Mouse (Mus musculus) adrenal gland, postnatal 25 days (tissue): ENCODE results near the gene Tmem127. TPM values are rescaled to one million over a fixed set of nuclear protein-coding genes. Genes with fewer than 3 reads are reported as not detected.
"Not testable (repeated sequence)": the region's sequence is repeated elsewhere in the genome, so short reads cannot be mapped to it uniquely, and the experiment has no call there.

Experiments
- DNase-seq: peaks from one replicate; pipeline ENCODE4 v3.0.0; 2021; ENCODE audit warnings: mixed read lengths
- long read RNA-seq: library from polyadenylated mRNA; stranded (forward); transcript quantifications from one replicate; pipeline ENCODE4 v2.0.0, GENCODE M21; 2021
- total RNA-seq: library from RNA; stranded (reverse); gene quantifications from 2 replicates; pipeline ENCODE4 v1.2.3, GENCODE M21; 2021

Gene Tmem127
- total RNA-seq = 72.3 and 79.3 TPM in 2 replicates
- long read RNA-seq, full-length matches to known transcripts = 4 of 26 reads
- long read RNA-seq, partial matches to known transcripts = 1 of 26 reads
- long read RNA-seq, other reads (novel, unspliced or antisense) = 21 of 26 reads

- peak; percentile 97 for DNase-seq
These were observed at the start of gene Tmem127, which contains the start of gene Ciao1 for GRCm38 (mm10) chr2:127247592-127248333. Gene Tmem127 (plus strand): TSS chr2:127247908. Gene Ciao1 (minus strand): TSS chr2:127247816.

DNA sequence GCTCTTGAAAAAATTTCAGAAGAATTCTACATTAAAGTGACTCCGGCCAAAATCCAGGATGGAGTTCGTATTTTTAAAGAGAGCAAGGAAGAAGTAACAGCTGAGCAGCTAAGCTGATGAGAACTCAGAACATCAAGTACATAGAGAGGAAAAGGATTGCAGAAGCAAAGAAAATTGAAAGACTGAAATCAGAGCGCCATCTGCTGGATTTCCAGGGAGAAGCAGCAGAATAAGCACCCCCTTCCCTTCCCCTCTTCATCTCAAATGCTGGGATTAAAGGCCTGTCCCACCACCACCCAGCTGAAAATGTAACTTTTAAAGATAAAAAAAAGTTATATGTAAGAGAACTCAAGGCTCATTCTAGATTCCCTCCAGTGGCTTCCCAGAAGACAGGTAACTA lies 42.8 kb upstream of the Tmem127 start:
- peak; percentile 47 for DNase-seq

GRCm38 (mm10) chr2:127205936-127206335 lies 41.8 kb upstream of the Tmem127 start:
- not testable (repeated sequence) for DNase-seq

DNA sequence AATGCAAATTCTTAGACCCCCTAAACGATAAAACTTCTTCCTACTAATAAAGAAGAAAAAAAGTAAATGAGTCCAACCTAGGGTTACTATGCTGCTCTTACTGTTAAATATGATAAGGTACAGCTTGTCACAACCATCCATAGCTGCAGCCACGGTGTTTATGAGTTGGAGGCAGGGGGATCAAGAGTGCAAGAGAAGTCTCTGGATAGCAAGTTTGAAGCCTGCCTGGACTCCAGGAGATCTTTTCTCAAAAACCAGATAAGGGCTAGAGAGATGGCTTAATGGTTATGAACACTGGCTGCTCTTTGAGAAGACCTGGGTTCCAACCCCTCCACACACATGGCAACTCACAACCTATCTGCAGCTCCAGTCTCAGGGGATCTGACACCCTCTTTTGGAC lies 40.8 kb upstream of the Tmem127 start:
- DNase-seq = no peak

GRCm38 (mm10) chr2:127207547-127208451 lies 39.9 kb upstream of the Tmem127 start, which contains the start of the genes 1810024B03Rik and Snrnp200:
Gene 1810024B03Rik (minus strand): TSS chr2:127208280.
Gene Snrnp200 (plus strand): TSS chr2:127208386.
- peak; percentile 89 for DNase-seq

GRCm38 (mm10) chr2:127208452-127208769 lies 39.3 kb upstream of the Tmem127 start:
- no peak for DNase-seq

DNA sequence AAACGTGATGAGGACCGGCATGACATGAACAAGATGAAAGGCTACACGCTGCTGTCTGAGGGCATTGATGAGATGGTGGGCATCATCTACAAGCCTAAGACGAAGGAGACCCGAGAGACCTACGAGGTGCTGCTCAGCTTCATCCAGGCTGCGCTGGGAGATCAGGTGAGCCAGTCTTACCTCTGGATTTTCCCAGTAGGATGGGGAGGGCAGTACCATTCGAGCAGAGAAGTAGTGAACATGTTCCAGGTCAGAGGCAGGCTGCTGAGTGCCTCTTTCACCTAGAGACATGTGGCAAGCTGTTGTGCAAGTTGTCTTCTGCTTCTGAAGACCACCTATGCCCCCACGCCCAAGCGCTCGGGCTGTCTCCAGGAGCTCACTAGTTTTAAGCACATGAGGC lies 37.0 kb upstream of the Tmem127 start:
- no peak for DNase-seq

DNA sequence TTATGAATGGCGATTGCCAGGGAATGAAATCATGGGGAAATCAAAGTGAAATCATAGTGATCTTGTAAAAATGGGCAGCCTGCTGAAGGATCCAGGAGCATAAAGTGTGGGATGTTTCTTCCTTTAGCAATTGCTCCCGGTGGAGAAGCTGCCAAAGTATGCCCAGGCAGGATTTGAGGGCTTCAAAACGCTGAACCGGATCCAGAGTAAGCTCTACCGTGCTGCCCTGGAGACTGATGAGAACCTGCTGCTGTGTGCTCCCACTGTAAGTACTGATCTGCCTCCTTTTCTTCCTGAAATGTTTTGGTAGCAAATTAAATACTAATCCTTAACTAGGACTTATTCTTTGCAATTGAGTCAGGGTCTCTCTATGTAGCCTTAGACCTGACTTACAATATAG lies 30.0 kb upstream of the Tmem127 start:
- DNase-seq = no peak

DNA sequence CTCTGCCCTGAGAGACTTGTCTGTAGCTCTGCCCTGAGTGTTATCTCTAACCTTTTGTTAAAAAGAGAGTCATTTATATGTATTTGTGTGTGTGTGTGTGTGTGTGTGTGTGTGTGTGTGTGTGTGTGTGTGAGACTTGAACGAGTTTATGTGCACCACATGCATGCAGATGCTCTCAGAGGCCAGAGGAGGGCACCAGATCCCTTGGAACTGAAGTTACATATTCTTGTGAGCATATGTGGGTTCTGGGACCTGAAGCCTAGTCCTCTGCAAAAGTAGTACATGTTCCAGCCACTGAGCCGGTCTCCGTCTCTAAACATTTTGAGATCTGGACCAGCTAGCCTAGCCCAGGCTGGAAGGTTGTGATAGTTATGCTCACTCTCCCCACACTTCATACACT lies 22.4 kb upstream of the Tmem127 start:
- no peak for DNase-seq

DNA sequence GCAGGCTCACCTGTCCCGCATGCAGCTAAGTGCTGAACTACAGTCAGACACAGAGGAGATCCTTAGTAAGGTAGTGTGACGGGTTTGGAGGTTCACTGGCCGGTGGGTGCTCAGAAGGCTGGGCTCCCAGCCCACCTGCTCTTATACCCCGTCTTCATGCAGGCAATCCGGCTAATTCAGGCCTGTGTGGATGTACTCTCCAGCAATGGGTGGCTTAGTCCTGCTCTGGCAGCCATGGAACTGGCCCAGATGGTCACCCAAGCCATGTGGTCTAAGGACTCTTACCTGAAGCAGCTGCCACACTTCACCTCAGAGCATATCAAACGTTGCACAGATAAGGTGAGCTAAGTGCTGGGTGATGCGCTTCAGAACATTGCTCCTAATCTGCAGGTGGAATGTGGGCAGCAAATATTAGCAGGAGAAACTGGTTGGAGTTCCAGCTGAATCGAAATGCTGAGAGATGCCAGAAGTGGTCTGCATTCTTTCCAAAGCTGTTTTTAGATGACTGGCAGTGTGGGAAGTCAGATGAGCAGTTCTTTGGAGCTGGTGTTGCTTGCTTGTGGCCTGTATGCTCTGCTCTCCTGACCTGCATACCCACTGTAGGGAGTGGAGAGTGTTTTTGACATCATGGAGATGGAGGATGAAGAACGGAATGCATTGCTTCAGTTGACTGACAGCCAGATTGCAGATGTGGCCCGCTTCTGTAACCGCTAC lies 9.7 kb upstream of the Tmem127 start:
- DNase-seq = no peak

DNA sequence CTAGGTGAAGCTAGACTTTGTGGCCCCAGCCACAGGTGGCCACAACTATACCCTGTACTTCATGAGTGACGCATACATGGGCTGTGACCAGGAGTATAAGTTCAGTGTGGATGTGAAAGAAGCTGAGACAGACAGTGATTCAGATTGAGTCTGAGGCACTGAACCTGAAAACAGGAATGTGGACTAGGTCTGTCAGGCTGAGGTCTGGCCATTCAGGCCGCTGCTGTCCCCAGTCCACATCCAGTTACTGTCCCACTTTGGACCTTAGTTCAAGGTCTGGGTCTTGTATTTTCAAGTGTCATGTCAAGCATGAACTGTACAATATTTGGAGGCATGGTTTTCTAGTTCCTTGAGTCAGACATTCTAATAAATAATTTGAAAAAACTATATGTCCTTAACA lies 7.6 kb upstream of the Tmem127 start:
- no peak for DNase-seq

GRCm38 (mm10) chr2:127248334-127249004 lies 761 bp downstream of the Tmem127 start:
- DNase-seq = peak; percentile 49

GRCm38 (mm10) chr2:127250291-127251008 lies 2.7 kb downstream of the Tmem127 start:
- DNase-seq = no peak

- no peak for DNase-seq
These were observed 3.7 kb downstream of the Tmem127 start for GRCm38 (mm10) chr2:127251457-127251856.

GRCm38 (mm10) chr2:127251880-127252527 lies 4.3 kb downstream of the Tmem127 start:
- peak; percentile 26 for DNase-seq

- no peak for DNase-seq
These were observed 5.1 kb downstream of the Tmem127 start for GRCm38 (mm10) chr2:127252787-127253186.

GRCm38 (mm10) chr2:127254604-127255134 lies 7.0 kb downstream of the Tmem127 start:
- no peak for DNase-seq

DNA sequence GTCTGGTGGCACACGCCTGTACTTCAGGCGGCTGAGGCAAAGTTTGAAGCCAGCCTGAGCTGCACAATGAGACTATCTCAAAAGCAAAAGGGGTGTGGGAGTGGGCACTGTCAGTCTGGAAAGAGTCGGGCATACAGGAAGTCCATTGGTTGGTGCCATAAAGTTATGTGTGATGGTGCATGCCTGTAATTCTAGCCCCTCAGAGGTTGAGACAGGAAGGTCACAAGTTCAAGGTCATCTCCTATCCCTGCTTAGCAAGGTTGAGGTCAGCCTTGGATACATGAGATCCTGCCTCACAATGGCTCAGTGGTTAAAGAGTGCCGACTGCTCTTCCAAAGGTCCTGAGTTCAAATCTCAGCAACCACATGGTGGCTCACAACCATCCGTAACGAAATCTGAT lies 7.6 kb downstream of the Tmem127 start:
- DNase-seq = no peak

DNA sequence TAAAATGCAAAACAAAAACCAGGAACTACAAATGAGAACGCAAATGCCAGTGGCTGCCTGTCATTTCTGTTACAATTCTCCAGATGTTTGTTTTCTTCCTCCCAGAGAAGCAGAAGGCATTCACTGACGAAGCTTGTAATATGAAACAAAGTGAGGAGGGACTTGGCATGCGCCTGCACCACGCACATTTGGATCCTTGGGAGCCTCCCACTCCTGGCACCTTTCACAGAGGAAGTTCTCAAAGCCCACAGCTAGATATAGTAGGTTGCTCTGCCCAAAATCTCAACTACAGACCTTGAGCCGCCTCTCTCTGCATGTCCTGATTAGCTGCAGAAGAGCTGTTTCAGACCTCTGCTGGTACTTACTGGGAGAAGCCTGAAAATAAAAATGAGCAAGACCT lies 11.6 kb downstream of the Tmem127 start:
- DNase-seq = no peak

DNA sequence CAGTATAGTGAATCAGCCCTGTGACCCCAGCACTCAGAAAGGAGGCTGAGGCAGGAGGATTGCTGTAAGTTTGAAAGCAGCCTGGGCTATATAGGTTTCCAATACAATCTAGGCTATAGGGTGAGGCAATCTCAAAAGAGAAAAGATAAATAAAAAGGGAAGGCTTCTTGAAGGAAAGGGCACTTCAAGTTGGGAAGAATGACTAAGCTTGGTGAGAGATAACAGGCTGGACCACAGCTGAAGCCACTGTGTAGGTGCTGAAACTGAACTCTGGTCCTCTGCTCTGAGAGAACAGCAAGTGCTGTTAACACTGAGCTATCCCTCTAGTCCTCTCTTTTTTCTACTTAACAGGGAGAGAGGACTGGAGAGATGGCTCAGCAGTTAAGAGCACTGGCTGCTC lies 14.8 kb downstream of the Tmem127 start:
- no peak for DNase-seq
